Mouse (Mus musculus): Measurements from ENCODE around the gene Eml6. TPM values are rescaled to one million over a fixed set of nuclear protein-coding genes. Genes with fewer than 3 reads are reported as not detected.
A peak's percentile ranks its signal among the peaks of the same experiment; 100 is the strongest.
"Not testable (repeated sequence)": the region's sequence is repeated elsewhere in the genome, so short reads cannot be mapped to it uniquely, and the experiment has no call there.

Eml6 gene
- polyA plus RNA-seq, 3 experiments from 2014 or later: 0.45 to 1.7 (median 1.3) TPM

DNA sequence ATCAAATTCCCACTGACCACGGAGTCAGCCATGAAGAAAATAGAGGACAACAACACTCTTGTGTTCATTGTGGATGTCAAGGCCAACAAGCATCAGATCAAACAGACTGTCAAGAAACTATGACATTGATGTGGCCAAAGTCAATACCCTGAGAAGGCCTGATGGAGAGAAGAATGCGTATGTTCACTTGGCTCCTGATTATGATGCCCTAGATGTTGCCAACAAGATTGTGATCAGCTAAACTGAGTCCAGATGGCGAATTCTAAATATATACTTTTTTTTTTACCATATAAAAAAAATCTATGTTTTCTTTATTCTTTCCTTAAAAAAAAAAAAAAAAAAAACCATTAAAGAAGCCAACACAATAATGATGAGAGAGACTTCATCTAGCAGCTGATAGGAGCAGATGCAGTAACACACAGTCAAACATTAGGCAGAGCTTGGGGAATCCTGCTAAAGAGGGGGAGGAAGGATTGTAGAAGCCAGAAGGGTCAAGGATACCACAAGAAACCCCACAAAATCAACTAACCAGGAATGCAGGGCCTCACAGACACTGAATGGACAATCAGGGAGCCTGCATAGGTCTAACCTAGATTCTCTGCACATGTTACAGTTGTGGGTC is 185.1 kb downstream of the Eml6 start:
- no peak for ATAC-seq

DNA sequence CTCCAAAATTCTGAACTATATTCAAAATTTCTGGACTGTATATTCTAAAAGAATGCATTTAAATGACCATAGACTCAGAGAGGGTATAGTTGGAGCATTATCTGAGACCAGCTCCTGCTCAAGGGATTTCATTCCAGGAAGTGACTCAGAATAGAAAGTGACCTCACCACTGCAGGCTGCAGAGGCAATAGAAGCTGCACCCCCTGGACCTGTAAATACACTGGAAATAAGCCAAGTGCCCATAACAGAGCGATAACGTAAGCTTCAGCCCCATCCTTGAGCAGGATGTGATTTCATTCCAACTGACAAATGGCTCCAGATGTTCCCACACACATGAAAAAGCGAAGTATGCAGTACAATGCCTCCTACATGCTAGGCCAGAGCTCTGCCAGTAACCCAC is 186.1 kb downstream of the Eml6 start:
- ATAC-seq: no peak

DNA sequence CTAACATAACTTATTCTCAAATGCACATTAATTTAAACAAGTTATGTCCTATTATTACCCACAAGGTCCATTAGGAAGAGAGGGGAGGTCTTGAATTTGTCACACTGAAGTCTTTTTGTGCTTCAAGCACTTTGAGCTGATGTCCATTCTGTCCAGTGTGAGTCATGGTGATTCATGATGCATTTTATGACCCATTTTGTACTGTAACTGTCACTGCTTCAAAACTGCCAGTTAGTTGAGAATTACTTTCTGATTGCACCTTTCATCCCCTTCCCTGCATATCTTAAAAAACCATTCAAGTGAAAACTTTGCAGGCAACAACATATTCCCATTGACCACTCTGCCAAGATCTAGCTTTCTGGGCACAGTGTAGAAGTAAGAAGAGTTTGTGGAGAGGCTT is 188.8 kb downstream of the Eml6 start:
- ATAC-seq: no peak

DNA sequence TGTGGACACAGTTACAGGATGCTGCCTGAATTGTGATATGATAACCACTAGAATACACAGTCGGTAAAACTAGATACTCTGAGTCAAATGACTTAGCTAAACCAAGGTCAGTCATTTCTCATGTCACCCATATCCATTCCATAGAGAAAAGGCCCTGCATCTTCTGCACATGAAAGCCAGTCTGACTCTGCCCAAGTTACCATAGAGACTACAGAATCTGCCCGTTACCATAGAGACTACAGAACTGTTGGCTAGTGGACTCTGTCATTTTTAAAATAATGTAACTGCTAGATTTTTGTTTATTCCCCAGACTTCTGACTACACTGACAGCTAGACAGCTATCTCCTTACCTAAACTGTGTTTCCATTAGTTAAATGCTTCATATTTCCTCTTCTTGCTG is 198.1 kb downstream of the Eml6 start:
- ATAC-seq: no peak

DNA sequence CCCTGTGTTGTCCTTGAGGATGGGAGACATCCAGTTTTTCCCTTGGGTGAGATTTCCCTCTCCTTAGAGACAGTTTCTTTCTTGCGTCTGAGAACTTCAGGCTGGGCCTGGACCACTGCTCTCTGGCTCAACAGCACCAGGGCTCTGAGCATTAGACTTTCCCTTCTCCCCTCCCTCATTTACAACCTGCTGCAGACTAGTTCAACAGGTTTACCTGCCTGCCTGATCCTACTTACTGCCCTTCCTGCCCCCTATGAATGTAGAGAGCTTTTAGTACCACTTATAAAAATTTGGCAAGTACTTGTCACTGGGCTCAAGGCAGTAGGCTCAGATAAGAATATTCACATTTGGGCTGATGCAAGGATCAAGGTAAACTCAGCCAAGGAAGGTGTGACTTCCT is 199.8 kb downstream of the Eml6 start:
- ATAC-seq: no peak

DNA sequence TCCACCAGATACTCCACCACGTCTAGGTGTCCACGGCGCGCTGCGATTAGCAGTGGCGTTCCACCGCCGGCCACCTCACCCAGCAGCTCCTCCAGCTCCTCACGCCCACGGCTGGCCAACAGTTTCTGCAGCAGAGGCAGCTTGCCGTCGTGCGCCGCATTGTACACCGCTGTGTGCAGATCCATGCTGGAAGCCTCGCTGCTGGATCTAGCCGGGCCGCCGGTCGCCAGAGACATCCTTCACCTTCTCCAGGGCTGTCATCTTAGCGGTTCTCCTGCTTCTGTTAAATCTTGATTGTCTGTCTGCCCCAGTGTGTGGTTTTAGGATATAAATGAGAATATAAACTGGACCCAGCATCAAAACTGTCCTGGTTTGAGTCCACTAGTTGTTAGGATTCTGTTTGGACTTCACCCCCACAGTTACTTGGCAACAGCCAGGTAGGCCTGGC is 200.5 kb downstream of the Eml6 start, which contains the start of gene 4931440F15Rik:
TSS of gene 4931440F15Rik (minus strand) at position 398 of the 448 bp plus-strand sequence.
- not testable (repeated sequence) for ATAC-seq

DNA sequence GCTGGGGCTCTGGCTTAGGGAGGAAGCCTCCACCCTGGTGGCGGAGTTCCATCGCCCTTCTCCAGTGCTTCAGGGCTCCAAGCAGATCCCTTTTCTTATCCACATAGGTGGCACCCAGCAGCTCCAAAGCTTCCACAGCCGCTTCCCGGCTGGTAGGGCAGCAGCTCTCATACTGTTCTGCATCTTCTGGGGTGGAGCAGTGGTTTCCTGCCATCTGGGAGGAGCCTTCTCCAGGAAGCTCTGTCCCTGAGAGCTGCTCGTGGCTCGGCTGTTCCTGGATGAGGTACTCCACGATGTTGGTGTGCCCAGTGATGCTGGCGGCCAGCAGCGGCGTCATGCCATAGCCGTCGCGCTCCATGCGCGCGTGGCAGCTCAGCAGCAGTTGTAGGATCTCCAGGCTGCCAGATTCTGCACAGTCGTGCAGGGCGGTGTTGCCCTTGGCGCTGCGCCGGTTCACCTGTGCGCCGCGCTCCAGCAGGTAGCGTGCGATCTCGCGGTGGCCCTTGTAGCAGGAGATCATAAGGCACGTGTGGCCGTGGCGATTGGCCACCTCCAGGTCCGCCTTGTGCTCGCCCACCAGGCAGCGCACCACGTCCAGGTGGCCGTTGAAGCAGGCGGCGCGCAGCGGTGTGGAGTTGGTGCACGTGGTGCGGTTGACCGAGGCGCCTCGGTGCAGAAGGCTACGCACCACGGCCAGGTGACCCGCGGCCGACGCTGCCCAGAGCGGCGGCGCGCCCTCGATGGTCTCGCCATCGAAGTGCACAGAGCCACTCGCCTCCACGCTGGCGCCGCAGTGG is 201.2 kb downstream of the Eml6 start:
- ATAC-seq: not testable (repeated sequence)

DNA sequence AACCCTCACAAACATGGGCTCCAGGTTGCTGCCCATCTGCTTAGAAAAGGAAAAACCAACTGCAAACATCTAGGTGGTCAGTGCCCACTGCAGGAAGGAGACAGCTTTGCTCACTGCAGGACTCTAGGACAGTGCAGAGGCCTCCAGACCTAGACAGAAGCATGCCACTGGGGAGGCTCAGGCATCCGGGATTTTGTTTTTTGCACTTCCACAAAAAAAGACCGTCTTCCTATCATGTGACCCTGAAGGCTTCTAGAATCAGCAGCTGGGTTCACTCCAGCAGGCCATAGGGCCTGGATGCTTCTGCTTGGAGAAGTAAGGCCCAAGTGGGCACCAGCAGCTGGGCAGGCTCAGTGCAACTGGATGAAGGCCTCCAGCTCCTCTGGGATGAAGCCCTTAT is 202.7 kb downstream of the Eml6 start:
- ATAC-seq: no peak

DNA sequence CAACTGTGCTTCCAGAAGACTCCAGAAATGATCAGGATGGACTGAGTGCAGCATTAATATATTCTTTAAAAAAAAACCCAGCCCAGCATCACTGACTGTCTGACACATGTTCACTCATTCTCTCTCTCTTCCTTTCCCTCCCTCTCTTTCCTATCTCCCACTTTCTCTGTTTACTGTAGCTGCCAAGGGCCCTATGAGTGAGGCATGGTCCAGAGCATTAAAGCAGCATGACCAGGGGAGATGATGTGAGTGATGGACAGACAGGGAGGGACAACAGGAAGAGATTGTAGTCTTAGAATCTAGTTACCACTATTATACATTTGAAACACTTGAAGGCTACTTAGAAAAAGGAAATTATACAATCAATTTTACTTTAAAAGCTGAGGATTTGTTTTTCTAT is 210.2 kb downstream of the Eml6 start:
- no peak for ATAC-seq

DNA sequence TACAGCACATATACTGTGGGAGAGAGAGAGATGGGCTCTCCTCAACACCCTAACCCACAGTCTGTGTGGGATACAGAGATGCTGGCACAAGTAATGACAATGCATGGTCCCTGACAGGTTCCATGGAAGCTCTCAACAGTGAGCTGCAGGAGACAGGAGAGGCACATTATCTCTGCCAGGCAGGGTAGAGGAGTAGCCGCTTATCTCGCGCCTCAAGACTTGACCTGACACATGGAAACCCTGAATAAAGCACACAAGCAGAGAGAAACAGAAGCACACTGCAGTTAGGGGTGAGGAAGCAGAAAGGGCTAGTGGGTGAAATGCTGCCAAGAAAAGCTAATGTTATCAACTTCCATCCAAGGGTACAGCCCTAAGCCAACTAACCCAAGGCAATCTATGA is 210.6 kb downstream of the Eml6 start:
- ATAC-seq: no peak

DNA sequence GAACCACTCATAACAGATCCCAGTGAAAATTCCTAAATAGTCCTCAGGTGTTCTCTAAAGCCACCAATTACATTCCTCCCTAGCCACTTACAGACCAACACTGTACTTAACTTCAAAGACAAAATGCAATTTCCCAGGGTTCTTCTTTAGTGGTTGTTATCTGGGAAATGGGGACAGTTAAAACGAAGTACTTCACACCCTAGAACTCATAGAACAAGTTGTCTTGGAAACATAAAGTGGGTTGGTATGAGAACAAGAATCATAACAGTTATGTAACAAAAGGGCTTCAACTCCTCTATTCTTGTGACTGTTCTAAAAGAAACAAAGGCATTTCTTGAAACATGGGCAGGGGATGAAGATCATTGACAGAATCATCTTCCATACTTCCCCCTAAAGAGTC is 212.6 kb downstream of the Eml6 start:
- ATAC-seq: no peak

DNA sequence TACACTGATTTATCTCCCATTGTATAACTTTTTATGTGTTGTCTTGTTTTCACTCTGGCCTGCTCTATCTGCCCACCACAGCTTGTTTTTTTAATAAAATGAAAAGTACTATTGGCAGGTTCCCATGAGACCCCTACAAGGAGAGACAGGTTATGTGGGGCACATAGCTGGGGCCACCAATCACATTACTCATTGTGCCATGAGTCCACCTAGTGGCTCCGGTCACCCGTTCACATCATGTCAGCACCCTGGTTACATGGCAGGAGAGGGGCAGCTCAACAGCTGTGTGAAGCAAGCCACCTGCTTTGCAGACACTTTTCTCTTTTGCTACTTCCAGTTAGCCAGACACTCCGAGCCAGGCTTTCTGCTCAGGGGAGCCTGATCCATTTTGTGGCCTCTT is 213.4 kb downstream of the Eml6 start:
- no peak for ATAC-seq

DNA sequence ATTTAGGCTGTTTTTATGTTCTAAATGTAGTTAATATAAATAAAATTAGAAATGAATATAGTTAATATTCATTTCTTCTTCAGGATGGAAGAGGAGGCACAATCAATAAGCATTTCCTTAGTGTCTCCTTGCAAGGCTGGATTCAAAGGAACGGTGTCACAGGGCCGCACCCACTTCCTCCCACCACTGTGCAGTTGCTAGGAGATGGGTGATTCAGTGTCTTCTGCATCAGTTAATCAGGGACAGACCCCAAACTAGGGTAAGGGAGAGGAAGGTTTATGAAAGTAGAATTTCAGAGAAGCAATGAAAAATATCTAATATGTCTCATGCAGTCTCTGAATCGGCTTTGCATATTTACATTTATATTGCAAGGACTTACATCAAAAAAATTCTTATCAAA is 215.5 kb downstream of the Eml6 start:
- peak; percentile 77 for ATAC-seq

DNA sequence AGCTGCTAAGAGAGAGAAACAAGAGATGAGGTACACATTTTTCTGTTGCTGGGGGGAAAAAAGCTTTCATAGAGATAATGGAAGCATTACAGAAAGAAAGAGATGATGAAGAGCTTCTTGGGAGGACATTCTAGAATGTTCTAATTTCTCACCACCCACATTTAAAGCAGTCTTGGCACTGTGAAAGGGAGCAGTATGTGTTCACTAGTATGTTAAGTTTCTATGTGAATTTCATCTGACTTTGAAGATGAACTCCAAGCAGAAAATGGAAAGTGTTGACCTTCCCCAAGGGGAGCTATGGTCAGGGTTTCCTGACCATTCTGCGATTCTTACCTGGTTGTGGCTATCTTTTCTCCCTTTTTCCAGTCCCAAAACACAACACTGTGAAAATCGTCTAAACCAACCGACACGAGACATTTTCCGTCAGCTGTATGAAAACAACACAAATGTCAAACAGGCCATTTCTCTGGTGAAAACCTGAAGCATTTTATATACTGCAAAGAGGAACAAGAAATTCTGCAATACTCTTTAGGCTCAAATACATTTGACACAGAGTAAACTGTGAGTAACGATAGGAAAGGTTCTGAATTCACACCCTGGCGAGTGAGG is 216.7 kb downstream of the Eml6 start:
- ATAC-seq: no peak

DNA sequence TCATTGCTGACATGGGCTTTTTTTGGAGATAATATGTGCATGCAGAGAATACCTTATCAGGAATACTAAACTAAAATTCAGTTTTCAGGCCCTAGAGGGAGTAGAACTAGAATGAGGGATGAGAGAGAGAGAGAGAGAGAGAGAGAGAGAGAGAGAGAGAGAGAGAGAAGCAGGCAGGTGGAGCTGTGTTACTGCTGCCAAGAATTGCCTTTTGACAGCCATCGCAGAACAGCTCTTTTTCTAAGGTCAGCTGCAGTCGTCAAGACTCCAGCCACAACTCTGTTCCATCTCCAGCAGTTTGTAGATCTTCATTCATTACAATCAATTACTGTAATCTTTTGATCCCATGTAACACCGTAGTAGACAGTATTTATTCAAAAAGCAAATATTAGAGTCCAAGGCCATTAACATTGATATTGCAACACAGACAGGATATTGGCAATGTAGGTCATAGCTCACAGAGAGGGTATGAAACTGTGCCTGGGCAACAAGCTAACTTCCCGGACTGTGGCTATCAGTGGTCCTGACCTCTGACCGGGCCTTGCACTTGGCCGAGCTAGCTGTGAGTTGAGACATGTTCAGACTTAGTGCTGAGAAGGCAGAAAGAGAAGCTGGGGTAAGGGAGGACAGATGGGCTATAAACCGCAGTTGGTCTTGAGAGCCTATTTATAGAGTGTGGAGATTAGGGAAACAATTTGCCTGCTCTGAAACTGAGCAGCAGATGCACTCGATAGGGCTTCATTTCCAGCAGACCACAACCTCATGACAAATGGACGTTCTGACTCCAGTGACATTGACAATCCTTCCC is 217.5 kb downstream of the Eml6 start:
- ATAC-seq: no peak

DNA sequence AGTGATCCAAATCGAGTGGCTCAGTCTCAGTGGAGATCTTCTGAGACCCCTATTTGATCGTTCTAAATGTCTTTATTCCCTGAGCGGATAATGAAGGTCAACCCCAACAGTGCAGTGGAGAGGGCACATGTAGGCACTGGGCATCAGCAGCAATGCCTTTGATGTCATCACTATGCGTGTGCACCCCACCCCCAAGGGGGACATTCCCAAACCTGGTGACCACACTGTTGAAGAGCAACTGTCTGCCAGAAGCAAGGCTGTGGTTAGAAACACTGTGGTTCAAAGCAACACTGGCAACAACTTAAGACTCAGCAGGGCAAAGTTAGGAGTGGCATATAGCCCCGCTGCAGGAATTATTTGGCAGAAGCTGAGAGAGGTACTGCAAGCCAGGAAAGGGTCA is 218.5 kb downstream of the Eml6 start:
- no peak for ATAC-seq

DNA sequence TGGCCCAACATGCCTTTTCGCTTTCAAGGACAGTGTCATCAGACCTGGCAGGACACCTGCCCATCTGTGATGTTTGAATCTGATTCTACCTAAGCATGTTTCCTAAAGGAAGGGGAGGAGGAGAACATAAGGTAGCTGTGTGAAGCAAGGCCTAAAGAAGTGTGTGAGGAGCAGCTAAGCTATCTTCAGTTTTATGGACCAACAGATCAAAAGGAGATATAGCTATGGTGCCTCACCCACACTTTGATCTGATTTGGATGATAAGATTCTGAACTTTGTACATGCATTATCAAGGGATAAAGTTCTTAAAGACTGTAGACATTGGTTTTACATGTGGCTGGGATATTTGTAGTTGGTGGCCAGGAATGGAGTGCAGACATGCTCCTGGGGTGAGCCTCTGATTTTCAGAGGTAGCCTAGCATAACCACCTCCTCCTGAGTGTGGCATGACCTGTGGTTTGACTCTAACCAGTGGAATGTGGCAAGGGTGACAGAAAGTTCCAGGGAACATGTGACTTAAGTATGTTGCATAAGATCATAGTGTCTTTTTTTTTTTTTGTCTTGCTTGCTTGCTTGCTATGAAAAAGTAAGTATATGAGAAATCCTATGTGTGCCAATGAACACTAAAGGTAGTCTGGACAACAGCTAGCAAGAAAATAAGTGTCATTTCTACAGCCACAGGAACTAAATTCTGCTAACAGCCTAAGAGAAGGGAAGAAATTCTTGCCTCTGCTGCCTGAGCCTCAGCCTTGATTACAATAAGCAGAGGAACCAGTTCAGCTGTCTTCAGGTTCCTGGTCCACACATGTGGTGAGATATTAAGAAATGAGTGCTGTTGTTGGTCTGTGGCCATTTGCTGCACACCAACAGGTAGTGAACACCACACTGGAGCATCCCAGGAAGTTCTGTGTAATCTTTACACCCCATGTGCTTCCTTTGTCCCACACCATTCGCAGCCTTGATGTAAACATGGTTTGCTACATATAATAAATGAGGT is 224.1 kb downstream of the Eml6 start:
- no peak for ATAC-seq

DNA sequence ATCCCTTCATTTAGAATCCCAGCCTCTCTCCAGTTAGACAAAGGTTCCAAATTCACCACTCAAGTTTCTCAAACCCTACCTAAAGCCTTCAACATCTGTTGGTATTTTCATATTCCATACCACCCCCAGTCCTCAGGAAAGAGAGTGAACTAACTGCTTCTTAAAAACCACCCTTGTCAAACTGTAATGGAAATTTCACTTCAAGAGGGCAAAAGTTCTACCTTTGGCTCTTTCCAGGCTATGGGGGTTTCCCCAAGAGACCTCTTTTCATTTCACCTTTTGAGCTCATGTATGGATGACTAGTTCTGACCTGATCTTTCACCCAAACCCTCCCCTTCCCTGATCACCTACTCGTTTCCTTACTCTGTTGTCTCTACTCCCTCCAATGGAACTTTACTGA is 226.0 kb downstream of the Eml6 start:
- peak; percentile 61 for ATAC-seq

DNA sequence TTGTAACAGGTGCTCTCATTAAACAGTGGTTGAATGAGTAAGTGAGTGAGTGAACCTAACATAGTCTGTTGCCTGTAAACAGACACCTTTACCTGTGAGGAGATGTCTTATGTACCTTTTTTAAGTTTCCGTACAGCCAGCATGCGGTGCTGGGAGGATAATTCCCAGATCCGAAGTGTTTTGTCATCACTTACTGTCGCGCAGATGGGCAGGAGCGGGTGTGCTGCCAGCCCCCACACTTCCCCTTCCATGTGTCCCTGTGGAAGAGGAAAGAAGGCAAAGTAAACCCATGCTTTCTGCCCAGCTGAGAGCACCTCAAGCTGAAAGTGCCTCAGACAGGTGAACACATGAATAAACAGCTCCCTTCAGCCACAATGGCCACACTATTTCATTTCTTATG is 230.7 kb downstream of the Eml6 start:
- ATAC-seq: no peak

DNA sequence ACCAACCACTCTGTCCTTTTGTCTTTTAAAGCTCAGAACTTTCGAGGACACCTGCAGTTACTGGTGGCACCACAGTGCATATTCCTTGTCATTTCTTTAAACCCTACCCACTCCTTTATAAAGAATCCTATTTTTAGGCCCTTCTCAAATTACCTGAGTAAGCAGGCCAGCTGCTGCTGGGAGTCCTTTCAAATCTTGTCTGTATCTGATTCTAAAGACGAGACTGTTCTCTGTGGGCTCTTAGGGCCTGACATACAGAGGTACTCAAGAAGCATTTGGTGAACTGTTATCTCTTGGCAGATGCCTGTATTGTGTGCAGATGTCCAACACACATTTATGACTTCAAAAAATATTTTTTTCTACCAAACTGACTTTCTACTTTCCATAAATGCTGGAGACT is 231.4 kb downstream of the Eml6 start:
- ATAC-seq: no peak

DNA sequence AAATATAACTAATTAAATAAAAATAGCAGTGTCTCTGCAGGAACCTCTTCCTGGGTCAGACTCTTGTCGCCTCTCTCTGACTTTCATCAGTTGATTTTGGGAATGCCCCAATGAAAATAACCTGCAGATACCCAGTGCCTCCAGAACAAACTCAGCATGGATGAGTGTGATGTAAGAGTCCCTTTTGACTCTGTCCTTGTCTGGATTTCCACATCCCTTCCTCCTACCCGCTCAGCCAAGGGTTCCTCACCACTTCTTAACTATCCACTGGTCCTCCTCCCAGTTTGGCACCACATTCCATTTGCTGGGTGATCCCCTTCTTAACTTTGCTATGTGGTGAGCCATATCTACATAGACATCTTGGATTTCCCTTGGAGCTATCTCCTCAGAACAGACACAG is 235.0 kb downstream of the Eml6 start:
- ATAC-seq: no peak
